Mouse (Mus musculus): ENCODE measurements around the gene Grin2a.

Gene Grin2a

DNA sequence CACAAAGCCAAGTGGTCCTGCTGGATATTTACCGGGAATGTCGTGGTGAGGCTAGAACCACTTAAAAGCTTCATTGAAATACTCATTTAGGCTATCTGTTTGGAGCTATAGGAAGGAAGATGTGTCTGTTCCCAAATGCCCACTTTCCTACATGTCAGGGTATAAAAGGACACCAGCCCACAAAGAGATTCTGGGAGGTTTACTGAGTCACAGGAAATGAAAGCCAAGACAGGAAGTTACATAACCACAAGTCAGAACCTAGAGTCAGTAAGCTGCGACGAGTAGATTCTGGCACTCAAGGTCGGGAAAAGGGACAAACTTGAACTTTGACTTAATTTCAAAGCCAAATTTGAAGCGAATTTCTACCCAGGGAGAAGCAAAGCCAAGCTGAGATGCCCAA is 30.9 kb downstream of the Grin2a start:
- DNase-seq (ENCODE audit: low spot score) = no peak

GRCm38 (mm10) chr16:9962482-9962881 is 32.9 kb downstream of the Grin2a start:
- no peak for DNase-seq (ENCODE audit: low spot score)

DNA sequence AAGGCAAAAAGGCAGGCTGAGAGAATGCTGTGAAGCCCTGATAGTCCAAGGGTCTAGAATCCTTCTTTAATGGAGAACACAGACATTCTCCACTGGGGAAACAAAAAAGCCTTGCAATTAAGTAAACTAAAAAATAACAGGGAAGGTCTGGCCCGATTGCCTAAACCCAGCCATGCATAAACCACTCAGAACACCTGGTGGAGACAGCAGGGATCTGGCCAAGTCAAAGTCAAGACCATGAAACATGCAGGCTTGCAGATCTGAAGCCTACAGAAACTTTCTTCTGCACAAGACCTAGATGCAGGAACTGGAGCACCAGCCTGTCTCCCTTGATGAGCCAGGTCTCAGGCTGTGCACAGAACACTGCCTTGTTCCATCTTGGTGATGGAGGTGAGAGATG is 36.0 kb downstream of the Grin2a start:
- DNase-seq (ENCODE audit: low spot score) = no peak

DNA sequence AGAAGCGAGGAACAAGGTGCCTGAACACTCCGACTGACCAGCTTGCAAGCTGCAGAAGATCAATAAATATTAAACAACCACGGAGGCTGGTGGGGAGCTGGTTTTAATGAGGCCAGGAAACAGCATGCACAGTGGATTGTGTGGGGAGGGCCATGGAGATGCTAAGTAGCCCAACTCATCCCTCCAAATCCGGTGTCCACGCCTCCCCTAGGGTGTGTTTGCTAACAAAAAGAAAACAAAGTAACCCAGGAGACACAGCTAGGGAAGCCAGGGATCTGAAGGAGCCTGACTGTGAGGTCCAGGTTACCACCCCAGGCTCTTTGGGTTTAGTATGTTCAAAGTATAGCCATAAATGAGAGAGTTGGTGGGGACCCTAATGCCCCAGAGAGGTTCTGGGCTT is 41.1 kb downstream of the Grin2a start:
- DNase-seq (ENCODE audit: low spot score) = no peak

- DNase-seq (ENCODE audit: low spot score) = peak; percentile 39
Observed at GRCm38 (mm10) chr16:9953396-9953831, 41.9 kb downstream of the Grin2a start.

DNA sequence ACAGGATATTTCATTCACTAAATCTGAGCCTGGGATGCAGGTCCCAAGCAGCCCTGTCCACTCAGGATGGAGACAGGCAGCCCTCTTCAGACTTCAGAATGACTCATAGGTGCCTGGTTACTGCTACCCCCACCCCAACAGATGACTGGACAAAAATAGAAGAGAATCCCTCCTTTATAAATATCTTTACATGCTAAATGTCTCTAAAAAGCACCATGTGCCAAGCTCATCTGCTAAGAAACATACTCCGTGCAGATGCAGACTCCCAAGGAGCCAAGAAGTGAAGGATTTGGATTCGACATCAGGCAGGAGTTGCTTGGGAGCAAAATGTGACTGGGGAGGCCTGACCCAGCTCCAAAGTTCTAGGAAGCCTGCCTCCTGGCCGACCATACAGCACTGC is 46.1 kb downstream of the Grin2a start:
- no peak for DNase-seq (ENCODE audit: low spot score)

DNA sequence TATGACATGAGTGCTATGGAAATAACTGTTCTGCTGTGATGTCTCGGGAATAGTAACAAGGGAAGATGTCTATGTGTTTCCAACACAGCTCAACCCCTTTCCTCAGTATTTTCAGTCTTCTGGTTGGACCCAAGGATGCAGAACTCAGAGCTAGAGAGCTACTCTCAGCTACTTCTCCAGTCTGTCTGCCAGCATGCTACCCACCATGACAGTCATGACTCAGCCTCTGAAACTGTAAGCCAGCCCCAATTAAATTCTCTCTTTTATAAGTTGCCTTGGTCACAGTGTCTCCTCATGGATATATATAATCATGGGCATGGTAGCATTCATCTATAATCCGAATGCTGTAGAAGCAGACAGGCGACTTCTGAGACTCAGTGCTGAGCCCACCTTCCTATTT is 47.9 kb downstream of the Grin2a start:
- no peak for DNase-seq (ENCODE audit: low spot score)

DNA sequence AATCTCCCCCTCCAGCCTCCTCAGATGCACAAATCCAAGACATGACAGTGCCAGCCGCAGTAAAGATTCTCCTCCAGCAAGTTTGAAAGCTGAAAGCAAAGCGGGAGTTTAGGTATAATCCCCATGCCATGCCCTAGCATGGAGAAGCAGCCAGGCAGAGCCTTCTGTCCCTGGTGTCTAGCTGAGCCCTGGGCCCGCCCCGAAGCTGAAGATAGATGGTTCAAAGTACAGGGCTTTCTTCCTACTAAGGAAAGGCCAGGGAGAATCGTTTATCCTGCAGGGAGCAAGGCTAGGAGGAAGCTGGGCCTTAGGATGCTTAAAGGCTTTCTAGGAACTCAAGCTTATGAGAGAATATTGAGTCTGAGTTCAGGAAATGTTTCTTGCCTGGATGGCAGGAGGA is 50.5 kb downstream of the Grin2a start:
- DNase-seq (ENCODE audit: low spot score) = no peak

- no peak for DNase-seq (ENCODE audit: low spot score)
Observed at GRCm38 (mm10) chr16:9941306-9941930, 53.9 kb downstream of the Grin2a start.

GRCm38 (mm10) chr16:9940716-9941115 is 54.6 kb downstream of the Grin2a start:
- no peak for DNase-seq (ENCODE audit: low spot score)

DNA sequence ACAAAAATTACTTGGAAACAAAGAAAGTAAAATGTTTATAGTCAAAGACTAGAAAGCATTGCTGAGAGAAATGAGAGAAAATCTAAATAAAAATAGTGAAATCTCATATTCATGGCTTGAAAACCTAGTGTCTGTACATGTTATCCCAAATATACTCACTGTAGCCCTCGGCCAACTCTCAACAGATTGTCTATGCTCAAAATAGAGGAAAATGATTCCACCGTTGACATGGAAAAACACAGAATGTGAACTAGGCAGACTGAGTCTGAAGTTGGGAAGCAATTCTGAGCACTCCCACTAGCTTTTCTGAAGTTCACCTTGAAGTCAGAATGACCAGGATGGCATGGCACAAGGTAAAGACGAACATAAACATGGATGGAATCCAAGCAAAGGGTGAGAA is 84.7 kb downstream of the Grin2a start:
- DNase-seq (ENCODE audit: low spot score) = peak; percentile 24

DNA sequence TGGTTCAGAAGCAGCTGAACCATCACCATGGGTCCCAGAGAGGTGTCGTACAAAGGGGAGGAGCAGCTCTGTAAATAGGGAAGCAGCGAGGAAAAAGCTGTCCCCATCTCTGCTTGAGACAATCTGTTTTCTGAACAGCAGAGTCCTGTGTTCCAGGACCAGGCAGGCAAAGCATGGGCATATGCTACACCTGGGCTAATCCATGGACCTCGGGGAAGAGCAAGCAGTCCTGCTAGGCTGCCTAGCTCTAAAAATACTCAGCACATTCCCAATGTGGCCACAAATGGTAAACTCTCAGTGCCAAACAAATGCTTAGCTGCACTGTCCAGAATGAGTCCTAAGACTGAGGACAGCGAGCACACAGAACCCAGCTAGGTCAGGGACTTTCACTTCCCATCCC is 86.1 kb downstream of the Grin2a start:
- DNase-seq (ENCODE audit: low spot score) = no peak

DNA sequence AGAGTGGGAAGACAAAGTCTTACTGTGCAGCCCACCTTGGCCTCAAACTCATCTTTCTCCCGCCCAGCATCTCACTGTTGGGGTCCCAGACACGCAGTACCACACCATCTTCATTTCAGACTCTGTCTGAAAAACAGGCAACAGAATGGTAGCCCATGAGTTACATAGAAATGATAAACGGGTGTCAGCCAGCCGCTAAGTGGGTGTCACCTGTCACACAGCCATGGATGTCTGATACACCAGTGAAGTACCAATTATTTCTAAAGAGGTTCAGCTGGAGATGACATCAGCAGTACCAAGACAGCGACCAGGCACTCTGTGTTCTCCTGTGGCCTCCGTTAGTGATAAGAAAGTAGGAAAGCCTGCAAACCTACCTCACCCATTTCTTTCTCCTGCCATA is 90.9 kb downstream of the Grin2a start:
- no peak for DNase-seq (ENCODE audit: low spot score)

- peak; percentile 42 for DNase-seq (ENCODE audit: low spot score)
Observed at GRCm38 (mm10) chr16:9902680-9903463, 92.5 kb downstream of the Grin2a start.

DNA sequence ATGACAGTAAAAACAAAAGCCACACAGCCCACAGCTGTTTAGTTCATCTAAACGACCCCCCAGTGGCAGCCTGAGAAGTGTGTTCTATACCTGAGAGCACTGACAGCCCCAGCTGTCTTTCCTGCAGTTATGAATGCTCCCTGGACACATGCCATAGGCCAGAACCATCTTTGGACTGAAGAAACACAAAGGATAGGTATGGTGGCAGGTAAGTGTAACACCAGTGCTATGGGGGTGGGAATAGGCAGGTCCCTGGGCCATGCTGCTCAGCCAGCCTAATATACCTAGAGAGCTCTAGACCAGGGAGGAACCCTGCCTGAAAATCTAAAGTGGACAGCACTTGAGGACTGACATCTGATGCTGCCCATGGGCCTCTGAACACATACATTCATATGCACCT is 93.9 kb downstream of the Grin2a start:
- DNase-seq (ENCODE audit: low spot score) = no peak

DNA sequence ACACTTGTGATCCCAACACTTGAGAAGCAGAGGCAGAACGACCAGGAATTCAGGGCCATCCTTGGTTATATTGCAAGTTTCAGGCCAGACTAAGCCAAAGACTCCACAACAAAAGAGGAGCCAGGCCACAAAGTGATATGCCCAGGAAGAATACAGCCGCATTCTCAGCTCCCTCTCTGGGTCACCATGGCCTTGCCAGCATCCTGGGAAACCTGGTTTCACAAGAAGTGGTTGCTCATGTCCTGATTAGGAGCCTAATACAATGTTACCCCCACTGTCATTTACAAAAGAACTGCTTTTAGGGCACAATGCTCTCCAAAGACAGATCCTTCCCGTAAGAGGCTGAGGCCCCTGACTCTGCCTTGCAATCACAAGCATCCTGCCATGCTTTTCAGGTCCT is 94.4 kb downstream of the Grin2a start:
- no peak for DNase-seq (ENCODE audit: low spot score)

- no peak for DNase-seq (ENCODE audit: low spot score)
Observed at GRCm38 (mm10) chr16:9900196-9900595, 95.2 kb downstream of the Grin2a start.

DNA sequence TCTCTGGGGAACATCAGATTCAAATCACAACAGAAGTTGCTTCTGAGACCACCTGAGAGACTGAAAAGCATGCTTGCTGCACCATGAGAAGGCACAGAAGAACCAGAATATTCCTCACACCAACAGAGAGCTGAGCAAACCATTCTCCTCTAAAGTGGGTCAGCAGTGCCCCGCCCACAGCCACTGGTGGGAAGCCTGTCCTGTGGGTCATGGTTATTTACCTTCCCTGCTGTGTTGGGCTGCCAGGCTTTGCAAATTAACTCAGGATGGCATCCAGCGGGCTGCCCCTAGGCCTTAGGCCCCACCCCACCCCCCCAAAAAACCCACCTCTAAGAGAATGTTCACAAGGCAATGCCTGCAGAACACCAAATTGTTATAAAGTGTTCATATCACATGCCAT is 96.2 kb downstream of the Grin2a start:
- DNase-seq (ENCODE audit: low spot score) = no peak

GRCm38 (mm10) chr16:9895581-9895980 is 99.8 kb downstream of the Grin2a start:
- no peak for DNase-seq (ENCODE audit: low spot score)

- no peak for DNase-seq (ENCODE audit: low spot score)
Observed at GRCm38 (mm10) chr16:9886155-9886554, 109.2 kb downstream of the Grin2a start.

- no peak for DNase-seq (ENCODE audit: low spot score)
Observed at GRCm38 (mm10) chr16:9884141-9884540, 111.2 kb downstream of the Grin2a start.

- DNase-seq (ENCODE audit: low spot score) = no peak
Observed at GRCm38 (mm10) chr16:9882420-9882819, 112.9 kb downstream of the Grin2a start.

DNA sequence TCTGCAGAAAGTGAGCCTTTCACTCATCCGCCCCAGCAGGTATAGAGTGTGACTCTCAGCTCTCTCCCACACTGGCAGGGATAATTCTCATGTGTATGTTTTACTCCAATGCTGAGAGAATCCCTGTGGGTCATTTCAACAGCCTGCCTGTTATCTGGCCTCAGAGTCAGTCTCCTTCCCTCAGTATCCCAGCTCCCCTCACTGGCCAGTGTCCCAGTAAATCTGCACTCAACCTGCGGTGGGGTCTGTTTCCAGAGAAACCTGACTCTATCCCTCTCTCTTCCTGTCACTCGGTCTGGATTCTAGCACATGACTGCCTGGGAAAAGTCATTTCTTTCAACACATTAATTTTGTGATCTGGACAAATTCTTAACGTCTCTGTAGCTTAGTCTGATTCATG is 122.4 kb downstream of the Grin2a start:
- DNase-seq (ENCODE audit: low spot score) = no peak

- no peak for DNase-seq (ENCODE audit: low spot score)
Observed at GRCm38 (mm10) chr16:9865710-9866109, 129.7 kb downstream of the Grin2a start.
